ENCODE assay signal across 9 mouse cellular contexts in genomic region chr11:33100027-33100507, GRCm38 (mm10). TPM values are rescaled to one million over a fixed set of nuclear protein-coding genes. Genes with fewer than 3 reads are reported as not detected.
DNase-seq lines count a peak whose midpoint lies in the region; ATAC-seq lines count a peak whose summit lies in the region.
"Had no signal": no experiment of that assay in that cellular context is flagged by ENCODE, and none has a peak within 500 bp of the region (broad histone marks: within the 10 kb centered on the region; RNA-seq: fewer than 3 reads in every experiment).

No protein-coding gene starts in this region.

- WGBS in kidney, embryonic 14.5 days, result 26% methylated on average over 10 of the region's 10 CpGs
- WGBS in hindbrain, embryonic 14.5 days, result 30% methylated on average over 10 of the region's 10 CpGs
- WGBS in midbrain, embryonic 12.5 days, result 28% methylated on average over 10 of the region's 10 CpGs

- H3K4me3 ChIP-seq in kidney, embryonic 14.5 days (ENCODE audit: low read length), result peak overlapping the region; percentile 22; the same call in 1 of the 2 replicates
- no peak overlapping the region for H3K4me3 ChIP-seq in hindbrain, embryonic 14.5 days (replicated peaks; ENCODE audit: low read length)
- H3K4me3 ChIP-seq in midbrain, embryonic 12.5 days, result peak overlapping the region; percentile 20

- DNase-seq in kidney, postnatal 10 days, result no peak
- peak; percentile 52 for DNase-seq in gastrocnemius, postnatal 10 days
- no peak for DNase-seq in hindbrain, embryonic 14.5 days (ENCODE audit: low spot score)
- no peak for DNase-seq in left cerebral cortex, postnatal 10 days (ENCODE audit: extremely low spot score in 1 of 2, low spot score in 2 of 2)
- DNase-seq in Muller cell, postnatal 12 days (ENCODE audit: inconsistent ontology term), result no peak
- DNase-seq in layer of hippocampus, adult 11-12 months (ENCODE audit: low spot score), result no peak

- H3K4me1 ChIP-seq in kidney, embryonic 14.5 days (ENCODE audit: control insufficient read depth, insufficient read depth, low read length), result 0 out of 2 replicates have a peak, but pooled peaks cover 4% of the 10 kb centered on the region
- no peaks in the 10 kb centered on the region for H3K4me1 ChIP-seq in hindbrain, embryonic 14.5 days (replicated peaks; ENCODE audit: control insufficient read depth, insufficient read depth, low read length)
- peaks cover 15% of the 10 kb centered on the region for H3K4me1 ChIP-seq in midbrain, embryonic 12.5 days

- no peak overlapping the region for H3K9ac ChIP-seq in kidney, embryonic 14.5 days (ENCODE audit: low read depth, low read length)
- peak overlapping the region; percentile 12; the same call in 1 of the 2 replicates for H3K9ac ChIP-seq in hindbrain, embryonic 14.5 days
- no peak overlapping the region for H3K9ac ChIP-seq in midbrain, embryonic 12.5 days (replicated peaks)

- H3K27me3 ChIP-seq in kidney, embryonic 14.5 days (ENCODE audit: control insufficient read depth, insufficient read depth, low read length), result no peaks in the 10 kb centered on the region; the same call in 1 of the 2 replicates
- no peaks in the 10 kb centered on the region for H3K27me3 ChIP-seq in hindbrain, embryonic 14.5 days (ENCODE audit: control insufficient read depth, insufficient read depth, low read length)
- H3K27me3 ChIP-seq in midbrain, embryonic 12.5 days, result peaks cover 22% of the 10 kb centered on the region

- no peaks in the 10 kb centered on the region for H3K36me3 ChIP-seq in kidney, embryonic 14.5 days (ENCODE audit: control insufficient read depth, insufficient read depth, low read length)
- no peaks in the 10 kb centered on the region for H3K36me3 ChIP-seq in hindbrain, embryonic 14.5 days (replicated peaks; ENCODE audit: control insufficient read depth, insufficient read depth)
- no peaks in the 10 kb centered on the region for H3K36me3 ChIP-seq in midbrain, embryonic 12.5 days

- ATAC-seq in kidney, embryonic 14.5 days (ENCODE audit: low FRiP score, low TSS enrichment), result peak; percentile 58; the same call in 1 of the 2 replicates
- no peak for ATAC-seq in hindbrain, embryonic 14.5 days (ENCODE audit: low FRiP score)
- peak; percentile 59; the same call in 1 of the 2 replicates for ATAC-seq in midbrain, embryonic 12.5 days (ENCODE audit: low FRiP score, low read depth)

- peak overlapping the region; percentile 47 for H3K4me2 ChIP-seq in kidney, embryonic 14.5 days (replicated peaks; ENCODE audit: low read depth, low read length)
- peak overlapping the region; percentile 36 for H3K4me2 ChIP-seq in hindbrain, embryonic 14.5 days (replicated peaks)
- peak overlapping the region; percentile 42 for H3K4me2 ChIP-seq in midbrain, embryonic 12.5 days (replicated peaks)

- H3K9me3 ChIP-seq in kidney, embryonic 14.5 days (ENCODE audit: control insufficient read depth, low read length), result no peaks in the 10 kb centered on the region
- H3K9me3 ChIP-seq in hindbrain, embryonic 14.5 days (ENCODE audit: control insufficient read depth, low read length), result no peaks in the 10 kb centered on the region
- H3K9me3 ChIP-seq in midbrain, embryonic 12.5 days, result no peaks in the 10 kb centered on the region

- H3K27ac ChIP-seq in kidney, embryonic 14.5 days (ENCODE audit: low read depth, low read length), result no peak overlapping the region
- no peak overlapping the region for H3K27ac ChIP-seq in hindbrain, embryonic 14.5 days
- H3K27ac ChIP-seq in midbrain, embryonic 12.5 days (replicated peaks), result no peak overlapping the region

- intact Hi-C loops in left cerebral cortex, postnatal 10 days (cut with DNase I), result no loop called here

RNA-seq across cellular contexts. Expression of gene Fgf18, which starts 47.1 kb away (rescaled TPM):
- 3.0 and 4.0 TPM in 2 replicates for polyA plus RNA-seq in kidney, embryonic 14.5 days (2014; fragmentation: Nextera tagmentation; extraction: Ambion mirVana)
- 1 to 10 TPM; 7.3 to 9.3 TPM for total RNA-seq in gastrocnemius, postnatal 10 days (2021)
- polyA plus RNA-seq in hindbrain, embryonic 14.5 days (2014; fragmentation: Nextera tagmentation; extraction: Ambion mirVana), result 9.0 and 10.1 TPM in 2 replicates
- 3.0 and 3.6 TPM in 2 replicates for polyA plus RNA-seq in midbrain, embryonic 12.5 days (2016; fragmentation: Nextera tagmentation; extraction: Ambion mirVana)
- total RNA-seq in left cerebral cortex, postnatal 10 days (2021), result 1 to 10 TPM; 5.8 to 7.0 TPM
- total RNA-seq: CH12.LX had no signal
